Mouse (Mus musculus): Measurements from ENCODE around the gene Lpo.

Gene Lpo

GRCm38 (mm10) chr11:87805448-87805847, 22.6 kb downstream of the Lpo start:
- in situ Hi-C loops (cut with MboI, MseI), result no loop called here

GRCm38 (mm10) chr11:87802621-87803020, 25.5 kb downstream of the Lpo start:
- in situ Hi-C loops (cut with MboI, MseI), result no loop called here

- in situ Hi-C loops (cut with MboI, MseI), result no loop called here
These were observed 26.3 kb downstream of the Lpo start for GRCm38 (mm10) chr11:87801711-87802275.

GRCm38 (mm10) chr11:87793460-87793859, 34.6 kb downstream of the Lpo start, which contains the start of gene Mpo:
Gene Mpo, plus strand, starts transcription at chr11:87793581.
- in situ Hi-C loops (cut with MboI, MseI), result no loop called here

- in situ Hi-C loops (cut with MboI, MseI), result no loop called here
These were observed 38.0 kb downstream of the Lpo start for GRCm38 (mm10) chr11:87790088-87790487.

- in situ Hi-C loops (cut with MboI, MseI), result no loop called here
These were observed 48.0 kb downstream of the Lpo start for GRCm38 (mm10) chr11:87780130-87780529.

GRCm38 (mm10) chr11:87779392-87779791, 48.7 kb downstream of the Lpo start:
- in situ Hi-C loops (cut with MboI, MseI), result no loop called here

GRCm38 (mm10) chr11:87778915-87779314, 49.2 kb downstream of the Lpo start:
- in situ Hi-C loops (cut with MboI, MseI), result no loop called here

GRCm38 (mm10) chr11:87778100-87778765, 49.9 kb downstream of the Lpo start:
- in situ Hi-C loops (cut with MboI, MseI), result no loop called here

- in situ Hi-C loops (cut with MboI, MseI), result loop anchor here (5.0 kb wide), 1 partner anchor 110 kb away; the partner anchor contains the start of gene Rnf43
These were observed 55.7 kb downstream of the Lpo start for GRCm38 (mm10) chr11:87772354-87772753.

- in situ Hi-C loops (cut with MboI, MseI), result loop anchor here (5.0 kb wide), 1 partner anchor 109 kb away; the partner anchor contains the start of gene Rnf43
These were observed 57.1 kb downstream of the Lpo start for GRCm38 (mm10) chr11:87770989-87771388.

- in situ Hi-C loops (cut with MboI, MseI), result no loop called here
These were observed 59.3 kb downstream of the Lpo start for GRCm38 (mm10) chr11:87768745-87769144.

GRCm38 (mm10) chr11:87763988-87764876, 63.9 kb downstream of the Lpo start:
- in situ Hi-C loops (cut with MboI, MseI), result no loop called here

GRCm38 (mm10) chr11:87763511-87763987, 64.5 kb downstream of the Lpo start:
- in situ Hi-C loops (cut with MboI, MseI), result no loop called here

- in situ Hi-C loops (cut with MboI, MseI), result no loop called here
These were observed 65.2 kb downstream of the Lpo start for GRCm38 (mm10) chr11:87762702-87763385.

- in situ Hi-C loops (cut with MboI, MseI), result no loop called here
These were observed 66.0 kb downstream of the Lpo start for GRCm38 (mm10) chr11:87761806-87762701.

- in situ Hi-C loops (cut with MboI, MseI), result no loop called here
These were observed 66.8 kb downstream of the Lpo start for GRCm38 (mm10) chr11:87761181-87761721.

- in situ Hi-C loops (cut with MboI, MseI), result no loop called here
These were observed 67.6 kb downstream of the Lpo start, which contains the start of gene Tspoap1 for GRCm38 (mm10) chr11:87760301-87761081. Gene Tspoap1, plus strand, starts transcription at chr11:87760541.

- in situ Hi-C loops (cut with MboI, MseI), result loop anchor here (10.0 kb wide), 1 partner anchor 945 kb away; no protein-coding TSS in a partner anchor
These were observed 68.5 kb downstream of the Lpo start for GRCm38 (mm10) chr11:87759609-87760005.

Measured in T-helper 1 cell (primary cell).